Mouse (Mus musculus) stomach, embryonic 16.5 days (tissue): ENCODE measurements around the gene Pde4d. TPM values are rescaled to one million over a fixed set of nuclear protein-coding genes. Genes with fewer than 3 reads are reported as not detected.

Source experiments
- ATAC-seq: fragments of 200-750 bp; cut with Nextera tagmentation; 2 replicates; pipeline ENCODE4 v1.8.0; 2017; ENCODE audit warnings: moderate number of reproducible peaks, moderate TSS enrichment; ENCODE audit not compliant: insufficient read depth, low FRiP score
- H3K27ac ChIP-seq: fragments of 300-500 bp; sonication (generic); 2 replicates; pipeline ENCODE4 v1.5.1; 2014; ENCODE audit warnings: low read length
- H3K27me3 ChIP-seq: fragments of 300-500 bp; sonication (generic); 2 replicates; pipeline ENCODE4 v1.6.1; 2014; ENCODE audit warnings: low read length, control low read depth, mixed read lengths; ENCODE audit not compliant: control insufficient read depth, insufficient read depth
- H3K36me3 ChIP-seq: fragments of 300-500 bp; sonication (generic); 2 replicates; pipeline ENCODE4 v1.6.1; 2014; ENCODE audit warnings: low read length; ENCODE audit not compliant: control insufficient read depth, insufficient read depth
- H3K4me1 ChIP-seq: fragments of 300-500 bp; sonication (generic); 2 replicates; pipeline ENCODE4 v1.6.1; 2014; ENCODE audit warnings: low read length, control low read depth, mixed read lengths; ENCODE audit not compliant: control insufficient read depth, insufficient read depth
- H3K4me2 ChIP-seq: fragments of 300-500 bp; sonication (generic); 2 replicates; pipeline ENCODE4 v1.6.1; 2014; ENCODE audit warnings: low read depth, low read length, mixed read lengths
- H3K4me3 ChIP-seq: fragments of 300-500 bp; sonication (generic); replicated peaks from 2 replicates; pipeline ENCODE4 v1.5.1; 2014; ENCODE audit warnings: mild to moderate bottlenecking, low read length
- H3K9ac ChIP-seq: fragments of 300-500 bp; sonication (generic); 2 replicates; pipeline ENCODE4 v1.6.1; 2014; ENCODE audit warnings: low read length
- H3K9me3 ChIP-seq: fragments of 300-500 bp; sonication (generic); replicated peaks from 2 replicates; pipeline ENCODE4 v1.6.1; 2016; ENCODE audit warnings: low read length, control low read depth; ENCODE audit not compliant: control insufficient read depth
- WGBS: fragments of 180-500 bp; shearing (Covaris S2); extraction: QIAGEN DNeasy Blood & Tissue Kit; methylation state at CpG from one replicate; pipeline ENCODE4 v1.1.7; 2014; 5-methylcytosine and 5-hydroxymethylcytosine counted together
- polyA plus RNA-seq: library from polyadenylated mRNA; unstranded; fragments of >200 nt; fragmentation: Nextera tagmentation; extraction: Ambion mirVana; gene quantifications from 2 replicates; pipeline ENCODE4 v1.2.1, GENCODE M21; 2015

The Pde4d gene
- polyA plus RNA-seq, 1 experiment from 2014 or later: 22.1 TPM

DNA sequence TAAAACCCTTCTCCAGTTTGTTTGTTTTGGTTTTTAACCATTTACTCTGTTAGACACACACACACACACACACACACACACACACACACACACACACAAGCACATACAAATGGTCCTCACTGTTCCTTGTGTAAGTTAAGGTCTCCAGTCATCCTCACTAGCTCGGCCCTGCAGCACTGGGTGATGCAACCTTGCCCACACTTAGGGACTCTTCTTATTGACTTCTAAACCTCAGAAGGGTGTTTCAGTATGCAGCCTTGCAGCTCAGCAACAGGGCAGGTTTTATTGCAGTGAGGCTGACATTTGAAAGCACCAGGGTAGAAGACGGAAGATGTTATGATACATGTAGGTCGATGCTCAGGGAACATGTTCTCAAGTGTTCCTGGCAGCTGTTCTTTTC lies 1379.7 kb downstream of the Pde4d start:
- 73% methylated on average over 3 of the region's 3 CpGs for WGBS
- no peak overlapping the region for H3K4me2 ChIP-seq
- no peaks in the 10 kb centered on the region for H3K4me1 ChIP-seq
- no peak for ATAC-seq
- no peak overlapping the region for H3K9ac ChIP-seq
- no peak overlapping the region for H3K27ac ChIP-seq
- H3K9me3 ChIP-seq: no peaks in the 10 kb centered on the region
- no peaks in the 10 kb centered on the region for H3K27me3 ChIP-seq
- H3K4me3 ChIP-seq: no peak overlapping the region
- H3K36me3 ChIP-seq: no peaks in the 10 kb centered on the region

DNA sequence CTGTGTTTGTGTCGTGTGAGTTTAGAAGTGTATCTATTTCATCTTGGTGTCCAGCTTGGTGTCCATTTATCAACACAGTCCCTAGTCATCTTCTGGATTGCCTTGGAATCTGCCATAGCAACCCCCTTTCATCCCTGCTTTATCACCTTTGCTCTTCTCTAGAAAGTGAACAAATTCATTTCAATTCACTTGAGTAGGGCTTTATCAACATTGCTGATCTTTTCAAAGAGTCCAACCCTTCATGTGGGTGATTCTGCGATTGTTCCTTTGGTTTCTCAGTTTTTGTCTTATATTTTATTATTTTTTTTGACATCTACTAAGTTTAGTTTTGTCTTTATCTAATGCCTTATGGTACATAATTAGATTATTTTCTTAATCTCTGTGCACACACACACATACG lies 1385.2 kb downstream of the Pde4d start:
- Histone ChIP-seq H3K4me1 (no peaks in the 10 kb centered on the region), H3K9ac (no peak overlapping the region), H3K9me3 (no peaks in the 10 kb centered on the region), H3K27me3 (no peaks in the 10 kb centered on the region), H3K27ac (no peak overlapping the region), H3K36me3 (no peaks in the 10 kb centered on the region), H3K4me2 (no peak overlapping the region), H3K4me3 (no peak overlapping the region)
- 88% methylated on average over 3 of the region's 3 CpGs for WGBS
- ATAC-seq: no peak

DNA sequence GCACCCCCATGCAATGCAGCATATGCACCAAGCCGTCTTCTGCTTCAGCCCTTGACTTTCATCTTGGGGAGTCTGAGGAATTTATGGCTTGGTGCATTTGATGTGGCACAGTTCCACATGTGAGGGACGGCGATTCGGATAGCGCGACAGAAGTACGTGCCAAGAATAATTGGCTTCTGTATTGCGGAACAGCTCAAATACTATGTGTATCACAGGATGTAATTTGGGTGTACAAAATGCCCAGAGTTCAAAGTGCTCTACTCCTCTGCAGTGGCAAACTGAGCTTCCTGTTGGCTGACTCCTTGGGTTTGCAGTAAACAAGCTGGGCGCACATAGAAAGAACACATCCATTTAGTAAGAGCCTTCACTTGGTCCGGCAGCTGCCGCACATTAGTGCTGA lies 1387.7 kb downstream of the Pde4d start:
- Histone ChIP-seq H3K4me2 (no peak overlapping the region), H3K4me1 (no peaks in the 10 kb centered on the region; the same call in 1 of the 2 replicates), H3K9me3 (no peaks in the 10 kb centered on the region), H3K36me3 (no peaks in the 10 kb centered on the region), H3K27me3 (no peaks in the 10 kb centered on the region), H3K27ac (no peak overlapping the region), H3K4me3 (no peak overlapping the region), H3K9ac (no peak overlapping the region)
- 85% methylated on average over 11 of the region's 11 CpGs for WGBS
- ATAC-seq: no peak

DNA sequence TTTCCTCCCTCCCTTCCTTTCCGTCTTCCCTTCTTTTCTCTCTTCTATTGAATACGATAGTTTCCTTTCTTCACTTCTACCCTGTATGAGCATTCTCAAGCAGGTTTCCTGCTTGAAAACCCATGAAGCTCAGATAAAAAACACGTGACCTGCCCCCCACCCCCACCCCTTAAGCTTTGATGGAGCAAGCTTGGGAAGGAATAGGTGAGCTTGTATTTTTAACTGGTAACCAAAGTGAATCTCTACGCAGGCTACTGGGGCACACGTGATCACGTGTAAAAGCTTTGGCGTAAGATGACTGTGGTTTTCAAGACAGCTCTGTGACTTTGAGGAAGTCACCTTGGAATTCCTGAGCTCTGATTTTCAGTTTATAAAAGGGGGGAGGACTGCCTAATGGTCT lies 1388.2 kb downstream of the Pde4d start:
- H3K27me3 ChIP-seq: no peaks in the 10 kb centered on the region
- H3K27ac ChIP-seq: no peak overlapping the region
- no peaks in the 10 kb centered on the region; the same call in 1 of the 2 replicates for H3K4me1 ChIP-seq
- no peak overlapping the region for H3K4me2 ChIP-seq
- no peaks in the 10 kb centered on the region for H3K9me3 ChIP-seq
- ATAC-seq: no peak
- no peak overlapping the region for H3K4me3 ChIP-seq
- no peak overlapping the region for H3K9ac ChIP-seq
- H3K36me3 ChIP-seq: no peaks in the 10 kb centered on the region
- 87% methylated on average over 7 of the region's 7 CpGs for WGBS

DNA sequence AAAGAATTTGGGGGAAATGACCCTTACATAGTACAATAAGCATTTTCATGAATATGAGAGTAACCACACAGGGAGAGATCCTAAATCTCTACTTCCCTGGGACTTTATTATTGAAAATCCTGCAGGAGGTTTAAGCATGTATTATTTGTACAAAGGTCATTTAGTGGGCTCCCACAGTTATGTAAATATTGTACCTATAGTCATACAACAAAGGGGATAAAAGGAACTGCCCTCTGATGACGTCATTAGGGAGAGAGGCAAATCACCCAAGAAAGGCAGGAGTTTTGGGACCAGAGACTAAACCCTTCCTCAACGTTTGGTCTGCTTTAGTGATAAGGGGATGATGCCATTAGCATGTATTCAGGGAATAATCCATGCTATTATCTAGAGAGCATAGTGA lies 1390.5 kb downstream of the Pde4d start:
- Histone ChIP-seq H3K9ac (no peak overlapping the region), H3K27me3 (no peaks in the 10 kb centered on the region), H3K9me3 (no peaks in the 10 kb centered on the region), H3K36me3 (no peaks in the 10 kb centered on the region), H3K27ac (no peak overlapping the region), H3K4me2 (no peak overlapping the region), H3K4me3 (no peak overlapping the region), H3K4me1 (no peaks in the 10 kb centered on the region; the same call in 1 of the 2 replicates)
- no peak for ATAC-seq
- 30% methylated on average over 2 of the region's 2 CpGs for WGBS

DNA sequence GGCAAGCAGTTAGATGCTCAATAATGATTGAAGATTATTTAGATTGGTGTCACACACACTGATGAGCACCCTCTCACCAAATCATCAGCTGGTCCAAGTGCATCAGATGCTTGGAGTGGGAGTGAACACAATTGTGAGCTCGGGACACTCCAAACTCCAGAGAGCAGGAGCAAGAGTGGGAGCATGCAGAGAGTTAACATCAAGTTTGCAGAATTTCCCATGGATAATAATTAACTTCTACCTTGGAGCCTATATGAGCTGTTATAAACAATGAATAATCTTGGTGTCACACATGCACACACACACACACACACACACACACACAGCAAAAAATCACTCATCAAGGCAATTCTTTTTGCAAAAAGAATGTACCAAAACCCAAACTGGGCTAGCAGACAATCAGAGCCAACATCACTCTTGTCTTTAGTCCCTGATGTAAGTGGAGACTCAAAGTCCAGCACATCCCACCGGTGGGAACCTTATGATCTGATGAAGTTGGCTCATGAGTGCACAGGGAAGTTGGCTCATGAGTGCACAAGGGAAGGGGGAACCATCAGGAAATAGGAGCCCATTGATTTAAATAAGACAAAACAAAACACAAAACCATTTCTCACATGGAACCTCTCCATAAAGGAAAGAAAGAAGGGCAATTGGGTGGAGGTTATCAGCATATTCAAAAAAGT lies 1391.5 kb downstream of the Pde4d start:
- Histone ChIP-seq H3K4me1 (no peaks in the 10 kb centered on the region; the same call in 1 of the 2 replicates), H3K4me3 (no peak overlapping the region), H3K27me3 (no peaks in the 10 kb centered on the region), H3K9me3 (no peaks in the 10 kb centered on the region), H3K27ac (no peak overlapping the region), H3K4me2 (no peak overlapping the region), H3K9ac (no peak overlapping the region), H3K36me3 (no peaks in the 10 kb centered on the region)
- ATAC-seq: no peak
- 53% methylated on average over 2 of the region's 2 CpGs for WGBS

DNA sequence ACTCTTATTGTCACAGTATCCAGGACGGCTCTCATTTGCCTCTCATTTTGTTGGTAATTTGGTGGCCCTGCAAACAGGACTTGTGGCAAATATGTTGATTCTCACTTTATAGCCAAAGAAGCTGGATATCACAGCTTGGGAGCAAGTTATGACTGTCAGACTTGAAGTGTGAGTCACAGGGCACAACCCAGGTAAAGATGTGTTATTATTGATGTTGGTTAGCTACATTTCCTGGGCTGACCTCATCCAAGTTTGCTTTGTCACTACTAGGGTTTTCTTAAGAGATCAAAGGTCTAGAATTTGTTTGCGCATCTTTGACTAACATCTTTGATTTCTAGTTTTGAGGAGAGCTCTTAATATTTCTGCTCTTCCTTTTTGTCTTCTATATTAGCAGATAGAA lies 1393.2 kb downstream of the Pde4d start:
- H3K9me3 ChIP-seq: no peaks in the 10 kb centered on the region
- H3K27ac ChIP-seq: no peak overlapping the region
- no peak overlapping the region for H3K4me3 ChIP-seq
- no peaks in the 10 kb centered on the region for H3K36me3 ChIP-seq
- no peaks in the 10 kb centered on the region; the same call in 1 of the 2 replicates for H3K4me1 ChIP-seq
- no peak overlapping the region for H3K4me2 ChIP-seq
- no peak overlapping the region for H3K9ac ChIP-seq
- ATAC-seq: no peak
- WGBS: 94% methylated on average over 2 of the region's 2 CpGs
- no peaks in the 10 kb centered on the region for H3K27me3 ChIP-seq

DNA sequence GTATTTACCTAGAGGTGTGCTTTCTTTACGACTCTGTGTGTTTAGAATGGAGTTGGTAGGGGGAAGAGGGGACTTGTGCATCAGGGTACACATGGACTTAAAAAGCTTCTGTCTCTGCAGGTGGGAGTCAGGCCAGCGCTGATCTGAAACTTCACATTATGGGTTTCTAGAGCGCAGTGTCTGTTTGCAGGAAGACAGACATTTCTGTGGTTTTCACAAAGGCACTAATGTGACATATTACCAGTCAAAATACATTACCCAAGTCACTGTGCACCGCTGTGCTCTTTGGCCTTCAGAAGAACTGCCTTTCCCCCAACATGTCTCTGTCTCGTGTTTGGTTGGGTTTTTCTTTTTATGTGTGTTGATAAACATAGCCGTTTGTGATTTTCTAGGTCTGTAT lies 1395.1 kb downstream of the Pde4d start:
- no peaks in the 10 kb centered on the region; the same call in 1 of the 2 replicates for H3K4me1 ChIP-seq
- no peaks in the 10 kb centered on the region for H3K36me3 ChIP-seq
- H3K9me3 ChIP-seq: no peaks in the 10 kb centered on the region
- H3K4me3 ChIP-seq: no peak overlapping the region
- H3K9ac ChIP-seq: no peak overlapping the region
- no peaks in the 10 kb centered on the region for H3K27me3 ChIP-seq
- whole genome bisulfite sequencing: 78% methylated on average over 6 of the region's 6 CpGs
- no peak overlapping the region for H3K4me2 ChIP-seq
- H3K27ac ChIP-seq: no peak overlapping the region
- ATAC-seq: no peak

DNA sequence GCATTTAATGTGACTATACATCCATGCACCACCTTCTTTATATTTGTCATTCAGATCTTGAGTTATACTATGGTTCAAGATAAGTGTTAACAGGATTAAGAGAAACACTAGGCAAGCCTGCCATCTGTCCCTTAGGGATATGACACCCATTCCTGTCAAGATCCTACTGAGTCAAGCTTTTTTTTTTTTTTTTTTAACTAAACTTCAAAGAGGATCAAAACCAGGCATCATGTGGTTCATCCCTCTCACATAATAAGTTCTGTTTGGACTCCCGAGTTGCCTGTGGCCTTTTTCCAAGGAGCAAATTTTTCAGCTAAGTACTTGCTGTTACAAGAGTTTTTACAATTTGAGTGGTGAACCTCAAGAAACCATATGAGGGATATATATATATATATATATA lies 1414.1 kb downstream of the Pde4d start:
- Histone ChIP-seq H3K4me1 (no peaks in the 10 kb centered on the region), H3K9ac (no peak overlapping the region), H3K27me3 (no peaks in the 10 kb centered on the region), H3K27ac (no peak overlapping the region), H3K36me3 (no peaks in the 10 kb centered on the region), H3K9me3 (no peaks in the 10 kb centered on the region), H3K4me3 (no peak overlapping the region), H3K4me2 (no peak overlapping the region)
- no peak for ATAC-seq
- WGBS: 46% methylated on average over 1 of the region's 1 CpGs
